Mouse (Mus musculus) hindbrain, embryonic 16.5 days (tissue): ENCODE measurements around the gene Dnm3. TPM values are rescaled to one million over a fixed set of nuclear protein-coding genes. Genes with fewer than 3 reads are reported as not detected.

ENCODE experiments used
- ATAC-seq: fragments of 200-750 bp; cut with Nextera tagmentation; 2 replicates; pipeline ENCODE4 v1.8.0; 2017; ENCODE audit warnings: moderate TSS enrichment, moderate library complexity
- H3K27ac ChIP-seq: fragments of 300-500 bp; sonication (generic); 2 replicates; pipeline ENCODE4 v1.5.1; 2014; ENCODE audit warnings: low read depth, mild to moderate bottlenecking, control low read depth, low read length, moderate library complexity
- H3K27me3 ChIP-seq: fragments of 300-500 bp; sonication (generic); replicated peaks from 2 replicates; pipeline ENCODE4 v1.6.1; 2014; ENCODE audit warnings: low read length; ENCODE audit not compliant: control insufficient read depth, insufficient read depth
- H3K36me3 ChIP-seq: fragments of 300-500 bp; sonication (generic); 2 replicates; pipeline ENCODE4 v1.6.1; 2014; ENCODE audit warnings: mild to moderate bottlenecking, low read length, moderate library complexity, mixed read lengths; ENCODE audit not compliant: control insufficient read depth, insufficient read depth
- H3K4me1 ChIP-seq: fragments of 300-500 bp; sonication (generic); 2 replicates; pipeline ENCODE4 v1.6.1; 2014; ENCODE audit warnings: low read depth, low read length; ENCODE audit not compliant: control insufficient read depth, insufficient read depth
- H3K4me2 ChIP-seq: fragments of 300-500 bp; sonication (generic); 2 replicates; pipeline ENCODE4 v1.6.1; 2014; ENCODE audit warnings: mild to moderate bottlenecking, low read length, control low read depth, moderate library complexity
- H3K4me3 ChIP-seq: fragments of 300-500 bp; sonication (generic); 2 replicates; pipeline ENCODE4 v1.5.1; 2014; ENCODE audit warnings: mild to moderate bottlenecking, low read length, control low read depth, moderate library complexity
- H3K9ac ChIP-seq: fragments of 300-500 bp; sonication (generic); 2 replicates; pipeline ENCODE4 v1.6.1; 2014; ENCODE audit warnings: low read depth, mild to moderate bottlenecking, control low read depth, low read length, moderate library complexity
- H3K9me3 ChIP-seq: fragments of 300-500 bp; sonication (generic); 2 replicates; pipeline ENCODE4 v1.6.1; 2014; ENCODE audit warnings: mild to moderate bottlenecking, low read length, moderate library complexity; ENCODE audit not compliant: control insufficient read depth
- WGBS: fragments of 180-500 bp; shearing (Covaris S2); extraction: QIAGEN DNeasy Blood & Tissue Kit; methylation state at CpG from one replicate; pipeline ENCODE4 v1.1.7; 2014; 5-methylcytosine and 5-hydroxymethylcytosine counted together
- polyA plus RNA-seq: library from polyadenylated mRNA; unstranded; fragments of >200 nt; fragmentation: Nextera tagmentation; extraction: Ambion mirVana; gene quantifications from 2 replicates; pipeline ENCODE4 v1.2.1, GENCODE M21; 2015

Dnm3 gene
- polyA plus RNA-seq, 1 experiment from 2014 or later, result 57.1 TPM

- ATAC-seq, result no peak
- Histone ChIP-seq H3K9ac (no peak overlapping the region), H3K36me3 (no peaks in the 10 kb centered on the region), H3K27ac (no peak overlapping the region), H3K4me1 (no peaks in the 10 kb centered on the region), H3K4me2 (no peak overlapping the region), H3K4me3 (no peak overlapping the region), H3K9me3 (no peaks in the 10 kb centered on the region), H3K27me3 (no peaks in the 10 kb centered on the region)
- 78% methylated on average over 7 of the region's 7 CpGs for WGBS
Measured at GRCm38 (mm10) chr1:162047673-162048072, 430.2 kb downstream of the Dnm3 start.

GRCm38 (mm10) chr1:162043788-162044717, 433.8 kb downstream of the Dnm3 start:
- H3K9me3 ChIP-seq, result no peaks in the 10 kb centered on the region
- WGBS, result 75% methylated on average over 8 of the region's 8 CpGs
- no peaks in the 10 kb centered on the region for H3K27me3 ChIP-seq
- no peaks in the 10 kb centered on the region for H3K4me1 ChIP-seq
- H3K4me3 ChIP-seq, result no peak overlapping the region
- no peak overlapping the region for H3K9ac ChIP-seq
- no peak overlapping the region for H3K4me2 ChIP-seq
- ATAC-seq, result no peak
- H3K36me3 ChIP-seq, result no peaks in the 10 kb centered on the region
- no peak overlapping the region for H3K27ac ChIP-seq

DNA sequence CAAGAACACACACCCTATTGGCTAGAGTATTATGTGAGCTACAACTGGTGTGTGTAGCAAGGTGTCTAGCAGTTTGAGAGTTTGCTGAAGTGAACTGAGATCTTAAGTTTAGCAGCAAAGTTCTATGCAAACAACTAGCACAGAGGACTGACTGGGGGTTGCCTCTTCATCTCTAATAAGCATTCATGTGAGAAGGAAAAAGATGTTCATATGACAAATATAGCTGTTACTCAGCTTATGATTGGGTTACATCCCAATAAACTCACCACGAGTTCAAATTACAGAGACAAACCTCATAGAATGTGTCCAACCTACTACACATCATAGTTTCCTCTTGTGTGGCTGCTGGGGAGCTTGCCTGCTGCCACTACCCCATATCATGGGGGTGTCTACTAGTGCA, 434.6 kb downstream of the Dnm3 start:
- H3K9me3 ChIP-seq, result no peaks in the 10 kb centered on the region
- no peak for ATAC-seq
- no peak overlapping the region for H3K9ac ChIP-seq
- H3K4me2 ChIP-seq, result no peak overlapping the region
- no peaks in the 10 kb centered on the region for H3K4me1 ChIP-seq
- no peaks in the 10 kb centered on the region for H3K27me3 ChIP-seq
- no peaks in the 10 kb centered on the region for H3K36me3 ChIP-seq
- WGBS, result 86% methylated on average over 1 of the region's 1 CpGs
- no peak overlapping the region for H3K27ac ChIP-seq
- no peak overlapping the region for H3K4me3 ChIP-seq

GRCm38 (mm10) chr1:162042384-162042783, 435.4 kb downstream of the Dnm3 start:
- no peak overlapping the region for H3K9ac ChIP-seq
- 82% methylated on average over 5 of the region's 5 CpGs for WGBS
- no peak overlapping the region for H3K4me2 ChIP-seq
- no peaks in the 10 kb centered on the region for H3K9me3 ChIP-seq
- H3K4me3 ChIP-seq, result no peak overlapping the region
- no peaks in the 10 kb centered on the region for H3K27me3 ChIP-seq
- ATAC-seq, result no peak
- H3K27ac ChIP-seq, result no peak overlapping the region
- H3K36me3 ChIP-seq, result no peaks in the 10 kb centered on the region
- peaks cover 6% of the 10 kb centered on the region for H3K4me1 ChIP-seq

DNA sequence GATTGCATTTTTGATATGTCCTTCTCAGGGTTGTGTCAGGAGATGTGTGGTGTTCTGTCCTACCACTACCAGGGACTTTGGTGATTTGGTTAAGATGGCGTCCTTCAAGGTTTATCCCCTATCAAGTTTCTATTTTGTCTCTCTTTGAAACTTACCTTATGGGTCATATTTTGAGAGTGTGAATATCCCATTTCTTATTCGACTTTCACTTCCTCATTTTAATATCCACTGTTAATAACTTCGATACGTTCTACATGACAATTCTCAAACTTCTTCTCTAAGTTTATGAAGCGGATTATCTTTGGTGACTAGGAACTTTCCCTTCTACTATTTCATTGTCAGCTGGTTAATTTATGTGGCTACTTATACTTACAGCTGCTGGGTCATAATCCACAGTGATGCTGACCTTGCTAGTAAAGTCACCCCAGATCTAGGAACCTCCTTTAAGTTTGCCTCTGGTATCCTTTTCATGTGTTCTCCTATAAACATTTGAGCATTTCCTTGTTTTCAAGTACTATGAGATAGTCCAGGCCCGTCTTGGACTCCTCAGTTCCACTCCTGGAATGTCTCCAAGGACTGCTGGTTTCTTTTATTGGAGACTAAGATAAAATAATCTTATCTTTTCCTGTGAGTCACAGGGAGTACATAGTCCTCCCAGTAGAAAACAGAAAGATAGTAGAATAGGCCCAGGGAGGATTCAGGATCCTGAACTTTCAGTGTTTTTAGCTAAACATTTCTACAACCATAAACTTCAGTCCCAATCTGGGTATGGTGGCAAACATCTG, 437.2 kb downstream of the Dnm3 start:
- Histone ChIP-seq H3K9me3 (no peaks in the 10 kb centered on the region), H3K4me1 (peaks cover 10% of the 10 kb centered on the region), H3K4me2 (no peak overlapping the region), H3K36me3 (no peaks in the 10 kb centered on the region), H3K27me3 (no peaks in the 10 kb centered on the region), H3K27ac (no peak overlapping the region), H3K4me3 (no peak overlapping the region), H3K9ac (no peak overlapping the region)
- 93% methylated on average over 6 of the region's 6 CpGs for WGBS
- ATAC-seq, result no peak

GRCm38 (mm10) chr1:162039808-162040207, 438.0 kb downstream of the Dnm3 start:
- H3K9ac ChIP-seq, result no peak overlapping the region
- 52% methylated on average over 7 of the region's 7 CpGs for WGBS
- no peak for ATAC-seq
- no peaks in the 10 kb centered on the region for H3K27me3 ChIP-seq
- H3K4me1 ChIP-seq, result peaks cover 10% of the 10 kb centered on the region
- H3K27ac ChIP-seq, result no peak overlapping the region
- H3K4me3 ChIP-seq, result no peak overlapping the region
- H3K9me3 ChIP-seq, result no peaks in the 10 kb centered on the region
- H3K36me3 ChIP-seq, result no peaks in the 10 kb centered on the region
- H3K4me2 ChIP-seq, result no peak overlapping the region

DNA sequence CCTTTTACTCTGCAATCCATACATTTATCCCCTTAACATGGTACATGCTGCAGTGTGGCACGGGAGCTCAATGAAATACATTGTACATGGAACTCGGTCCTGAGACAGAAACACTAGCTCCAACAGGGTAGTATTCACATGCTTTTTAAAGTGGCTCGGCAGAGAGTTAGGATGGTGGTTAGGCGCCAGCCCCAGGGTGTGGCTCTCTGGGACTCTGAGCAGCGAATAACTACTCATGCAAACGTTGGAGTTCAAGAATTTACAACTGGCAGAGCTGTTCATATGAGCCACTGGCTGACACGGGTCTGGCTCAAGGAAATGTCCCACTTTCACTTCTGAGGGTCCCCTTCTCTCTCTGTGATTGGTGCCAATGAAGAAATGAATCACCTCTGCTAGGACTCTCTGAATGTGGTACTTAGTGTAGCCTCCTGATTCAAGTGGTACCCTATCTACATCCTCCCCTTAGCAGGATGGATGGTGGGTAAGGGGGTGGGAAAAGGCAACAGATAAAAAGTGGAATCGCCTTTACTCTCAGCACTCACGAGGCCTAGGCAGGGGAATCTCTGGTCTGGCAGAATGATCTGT, 438.7 kb downstream of the Dnm3 start:
- no peaks in the 10 kb centered on the region for H3K27me3 ChIP-seq
- H3K36me3 ChIP-seq, result no peaks in the 10 kb centered on the region
- no peak overlapping the region for H3K4me3 ChIP-seq
- H3K9me3 ChIP-seq, result no peaks in the 10 kb centered on the region
- ATAC-seq, result no peak
- no peak overlapping the region for H3K27ac ChIP-seq
- peaks cover 10% of the 10 kb centered on the region for H3K4me1 ChIP-seq
- H3K4me2 ChIP-seq, result no peak overlapping the region
- WGBS, result 67% methylated on average over 9 of the region's 9 CpGs
- no peak overlapping the region for H3K9ac ChIP-seq

GRCm38 (mm10) chr1:162038431-162038830, 439.4 kb downstream of the Dnm3 start:
- no peak for ATAC-seq
- H3K27ac ChIP-seq, result no peak overlapping the region
- no peak overlapping the region for H3K4me2 ChIP-seq
- H3K9me3 ChIP-seq, result no peaks in the 10 kb centered on the region
- H3K36me3 ChIP-seq, result no peaks in the 10 kb centered on the region
- H3K9ac ChIP-seq, result no peak overlapping the region
- H3K4me3 ChIP-seq, result no peak overlapping the region
- WGBS, result 57% methylated on average over 5 of the region's 5 CpGs
- no peaks in the 10 kb centered on the region for H3K27me3 ChIP-seq
- H3K4me1 ChIP-seq, result peaks cover 10% of the 10 kb centered on the region

DNA sequence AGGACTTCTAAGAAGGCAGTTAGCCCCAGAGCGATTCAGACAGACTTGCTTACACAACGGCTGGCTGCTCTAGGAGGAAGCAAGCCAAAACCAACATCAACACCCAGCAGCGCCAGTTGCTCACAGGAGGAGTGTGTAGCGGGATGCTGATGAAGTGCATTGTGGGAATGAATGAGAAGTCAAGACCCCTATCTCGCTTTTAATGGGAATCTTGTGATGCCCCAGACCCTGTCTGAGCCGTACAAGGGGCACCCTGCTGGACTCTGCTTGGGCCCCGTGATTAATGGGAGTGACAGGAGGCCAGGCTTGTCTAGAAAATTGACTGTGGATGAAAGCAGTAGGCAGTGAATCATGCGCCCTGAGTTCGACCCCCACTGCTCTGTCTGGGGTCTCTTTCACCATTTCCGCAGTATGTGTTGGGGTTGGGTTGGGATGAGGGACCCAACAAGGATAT, 439.8 kb downstream of the Dnm3 start:
- peak; percentile 88 for ATAC-seq
- peak overlapping the region; percentile 25 for H3K4me2 ChIP-seq
- WGBS, result 44% methylated on average over 10 of the region's 10 CpGs

More for the DNA sequence above, 439.8 kb downstream of the Dnm3 start:
- Histone ChIP-seq H3K36me3 (no peaks in the 10 kb centered on the region), H3K27me3 (no peaks in the 10 kb centered on the region), H3K9ac (no peak overlapping the region; the same call in 1 of the 2 replicates), H3K4me1 (peaks cover 10% of the 10 kb centered on the region), H3K4me3 (no peak overlapping the region), H3K9me3 (no peaks in the 10 kb centered on the region), H3K27ac (peak overlapping the region; percentile 63)
